Mouse (Mus musculus) thymus, postnatal 4 days (tissue): ENCODE measurements around the gene Tfap4.
"Not testable (repeated sequence)": the region's sequence is repeated elsewhere in the genome, so short reads cannot be mapped to it uniquely, and the experiment has no call there.

Source experiments
- DNase-seq: peaks from one replicate; pipeline ENCODE4 v3.0.0; 2021

The Tfap4 gene

GRCm38 (mm10) chr16:4551885-4552284, 7.8 kb downstream of the Tfap4 start:
- no peak for DNase-seq

- peak; percentile 74 for DNase-seq
These were observed 8.6 kb downstream of the Tfap4 start for GRCm38 (mm10) chr16:4551056-4551455.

- peak; percentile 46 for DNase-seq
These were observed 10.5 kb downstream of the Tfap4 start for GRCm38 (mm10) chr16:4548953-4549688.

- no peak for DNase-seq
These were observed 12.0 kb downstream of the Tfap4 start for GRCm38 (mm10) chr16:4547611-4548010.

GRCm38 (mm10) chr16:4546838-4547237, 12.8 kb downstream of the Tfap4 start:
- DNase-seq, result no peak

GRCm38 (mm10) chr16:4544845-4545244, 14.8 kb downstream of the Tfap4 start:
- DNase-seq, result no peak

GRCm38 (mm10) chr16:4543266-4543665, 16.4 kb downstream of the Tfap4 start:
- no peak for DNase-seq

GRCm38 (mm10) chr16:4542236-4542774, 17.3 kb downstream of the Tfap4 start:
- no peak for DNase-seq

- peak; percentile 99 for DNase-seq
These were observed 18.0 kb downstream of the Tfap4 start, which contains the start of gene Srl for GRCm38 (mm10) chr16:4541501-4542198. Gene Srl (minus strand): TSS chr16:4541816.

GRCm38 (mm10) chr16:4541033-4541432, 18.6 kb downstream of the Tfap4 start:
- DNase-seq, result no peak

GRCm38 (mm10) chr16:4540064-4540775, 19.4 kb downstream of the Tfap4 start:
- DNase-seq, result no peak

GRCm38 (mm10) chr16:4539521-4539920, 20.1 kb downstream of the Tfap4 start:
- DNase-seq, result no peak

GRCm38 (mm10) chr16:4537616-4538358, 21.9 kb downstream of the Tfap4 start:
- DNase-seq, result no peak

- DNase-seq, result not testable (repeated sequence)
These were observed 32.3 kb downstream of the Tfap4 start for GRCm38 (mm10) chr16:4527373-4527772.

GRCm38 (mm10) chr16:4523313-4524004, 36.2 kb downstream of the Tfap4 start:
- no peak for DNase-seq

GRCm38 (mm10) chr16:4522879-4523278, 36.8 kb downstream of the Tfap4 start:
- no peak for DNase-seq

GRCm38 (mm10) chr16:4521735-4522530, 37.7 kb downstream of the Tfap4 start:
- no peak for DNase-seq

GRCm38 (mm10) chr16:4521074-4521667, 38.5 kb downstream of the Tfap4 start:
- no peak for DNase-seq

- DNase-seq, result no peak
These were observed 39.0 kb downstream of the Tfap4 start for GRCm38 (mm10) chr16:4520673-4521072.

- DNase-seq, result no peak
These were observed 39.8 kb downstream of the Tfap4 start for GRCm38 (mm10) chr16:4519825-4520224.

- no peak for DNase-seq
These were observed 40.5 kb downstream of the Tfap4 start for GRCm38 (mm10) chr16:4519157-4519556.
